Mouse (Mus musculus): Measurements from ENCODE around the gene Il9. TPM values are rescaled to one million over a fixed set of nuclear protein-coding genes. Genes with fewer than 3 reads are reported as not detected.

Gene Il9
- not detected for total RNA-seq (2021)
- long read RNA-seq, experiment 1 = 0 reads
- long read RNA-seq, experiment 2 = 0 reads

DNA sequence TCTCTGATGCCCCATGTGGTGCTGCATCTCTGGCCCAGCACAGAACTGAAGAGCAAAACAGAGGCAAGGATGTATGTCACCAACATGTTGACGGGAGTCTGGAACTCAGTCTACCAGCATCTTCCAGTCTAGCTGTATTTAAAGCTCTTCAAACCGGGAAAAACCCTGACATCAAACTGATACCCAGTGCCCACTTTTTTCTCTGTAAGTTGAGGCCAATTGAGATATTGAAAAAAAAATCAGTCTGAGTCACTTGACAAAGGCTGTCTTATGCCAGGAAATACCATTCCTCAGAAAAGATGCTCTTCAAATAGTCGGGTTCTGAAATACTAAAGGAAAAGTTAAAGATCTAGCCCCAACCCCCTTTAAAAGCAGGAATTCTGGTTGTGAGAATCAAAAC lies at the start of gene Il9:
TSS of gene Il9 (minus strand) at position 101 of the 400 bp plus-strand sequence.
- DNase-seq = no peak
- intact Hi-C loops (cut with DNase I) = no loop called here

DNA sequence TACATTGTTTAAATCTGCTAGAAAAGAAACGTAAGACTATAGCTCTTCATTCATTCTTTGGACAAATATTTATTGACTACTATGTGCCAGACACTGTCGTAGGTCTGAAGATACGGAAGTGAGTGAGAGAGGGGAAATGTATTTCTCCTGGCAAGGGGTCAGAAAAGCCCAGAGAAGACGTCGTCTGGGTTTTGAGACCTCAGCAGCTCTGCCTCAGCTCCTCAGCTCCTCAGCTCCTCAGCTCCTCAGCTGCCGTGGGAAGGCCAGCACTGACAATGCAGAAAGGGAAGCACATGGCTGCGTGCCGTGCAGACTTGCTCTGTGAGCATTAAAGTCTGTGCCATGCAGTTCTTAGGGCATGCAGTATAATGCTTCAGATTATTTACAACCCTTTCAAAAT lies 47.6 kb upstream of the Il9 start:
- intact Hi-C loops (cut with DNase I) = no loop called here
- no peak for DNase-seq

DNA sequence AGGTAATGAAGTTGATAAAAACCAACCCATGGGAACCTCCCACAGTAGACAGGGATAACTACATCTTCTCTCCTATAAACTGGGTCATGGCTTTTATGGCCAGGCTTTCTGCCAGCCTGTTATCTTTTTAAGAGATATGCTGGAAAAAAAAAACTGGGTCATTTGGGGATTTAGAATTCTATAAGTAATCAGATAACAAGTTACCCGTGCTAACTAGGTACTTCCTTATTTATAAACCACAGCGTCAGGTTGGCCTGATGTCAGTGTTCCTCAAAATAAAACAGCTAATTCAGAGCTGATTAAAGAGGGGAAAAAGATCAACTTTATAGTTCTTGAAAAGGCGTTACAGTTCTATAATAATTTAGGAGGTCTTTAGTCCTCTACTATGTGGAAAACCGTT lies 47.0 kb upstream of the Il9 start:
- intact Hi-C loops (cut with DNase I) = no loop called here
- DNase-seq = no peak

DNA sequence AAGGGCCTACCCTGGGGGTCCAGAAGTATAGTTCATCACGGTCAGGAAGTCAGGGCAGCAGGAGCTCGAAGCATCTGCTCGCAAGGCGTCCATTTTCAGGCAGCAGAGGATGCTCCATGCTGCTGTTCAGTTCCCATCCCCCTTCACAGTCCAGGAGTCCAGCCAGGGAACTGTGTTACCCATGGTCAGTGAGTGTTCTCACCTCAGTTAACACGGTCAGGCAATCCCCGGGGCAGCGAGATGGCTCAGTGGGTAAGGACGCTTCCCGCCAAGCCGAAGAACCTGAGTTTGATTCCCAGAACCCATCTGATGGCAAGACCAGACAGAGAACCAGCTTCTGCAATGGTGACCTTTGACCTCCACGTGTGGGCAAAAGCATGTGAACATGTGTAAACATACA lies 46.2 kb upstream of the Il9 start:
- intact Hi-C loops (cut with DNase I) = no loop called here
- DNase-seq = no peak

DNA sequence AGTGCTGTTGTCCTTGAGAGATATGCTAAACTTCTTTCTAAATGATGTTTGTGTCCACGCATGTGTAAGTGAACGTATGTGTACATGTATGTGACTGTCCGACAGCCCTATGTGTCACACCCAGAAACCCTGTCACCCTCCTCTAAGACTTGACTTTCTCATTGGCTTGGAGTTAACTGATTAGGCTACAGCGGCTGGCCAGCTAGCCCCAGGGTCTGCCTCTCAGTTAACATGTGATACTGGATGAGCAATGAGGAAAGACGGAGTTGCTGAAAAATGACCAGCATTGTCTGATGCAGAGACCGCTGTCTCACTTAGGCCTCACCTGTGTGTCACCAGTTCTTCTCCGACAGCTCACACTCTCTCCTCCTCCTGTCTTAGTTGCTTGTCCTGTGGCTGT lies 45.8 kb upstream of the Il9 start:
- DNase-seq = no peak
- intact Hi-C loops (cut with DNase I) = no loop called here

DNA sequence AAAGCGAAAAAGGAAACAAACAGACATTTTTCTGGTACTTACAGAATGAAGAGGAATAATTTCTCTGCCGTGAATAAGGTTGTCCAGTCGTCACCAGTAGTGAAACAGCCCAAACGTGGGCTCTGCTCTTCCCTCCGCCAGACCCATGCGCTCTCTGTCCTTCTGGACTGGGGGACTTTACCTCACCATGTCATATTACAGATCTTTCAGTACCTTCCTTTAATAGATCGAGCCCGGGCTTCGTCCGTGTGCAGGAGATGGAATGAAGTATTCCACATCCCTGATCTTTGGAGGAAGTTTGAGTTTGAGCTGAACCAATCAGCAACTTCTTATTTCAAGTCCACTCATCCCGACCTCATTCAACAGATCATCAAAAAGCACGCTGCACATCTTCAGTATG lies 44.8 kb upstream of the Il9 start:
- DNase-seq = no peak
- intact Hi-C loops (cut with DNase I) = no loop called here

DNA sequence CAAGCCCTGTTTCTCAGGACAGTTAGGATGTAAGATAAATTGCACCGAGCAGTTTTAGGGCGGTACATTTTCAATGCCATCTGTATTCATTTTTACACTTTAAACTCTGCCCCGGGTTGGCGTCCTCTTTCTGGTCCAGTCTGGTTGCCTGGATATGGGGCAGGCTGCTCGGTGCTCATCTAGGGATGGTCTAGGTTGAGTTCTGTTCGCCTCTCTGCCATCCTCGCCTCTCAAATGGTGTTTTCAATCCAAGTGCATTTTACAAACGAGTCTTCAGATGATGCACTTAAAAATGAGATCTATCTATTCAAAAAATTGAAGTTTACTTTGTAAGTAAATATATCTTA lies 40.7 kb upstream of the Il9 start:
- intact Hi-C loops (cut with DNase I) = no loop called here
- no peak for DNase-seq

DNA sequence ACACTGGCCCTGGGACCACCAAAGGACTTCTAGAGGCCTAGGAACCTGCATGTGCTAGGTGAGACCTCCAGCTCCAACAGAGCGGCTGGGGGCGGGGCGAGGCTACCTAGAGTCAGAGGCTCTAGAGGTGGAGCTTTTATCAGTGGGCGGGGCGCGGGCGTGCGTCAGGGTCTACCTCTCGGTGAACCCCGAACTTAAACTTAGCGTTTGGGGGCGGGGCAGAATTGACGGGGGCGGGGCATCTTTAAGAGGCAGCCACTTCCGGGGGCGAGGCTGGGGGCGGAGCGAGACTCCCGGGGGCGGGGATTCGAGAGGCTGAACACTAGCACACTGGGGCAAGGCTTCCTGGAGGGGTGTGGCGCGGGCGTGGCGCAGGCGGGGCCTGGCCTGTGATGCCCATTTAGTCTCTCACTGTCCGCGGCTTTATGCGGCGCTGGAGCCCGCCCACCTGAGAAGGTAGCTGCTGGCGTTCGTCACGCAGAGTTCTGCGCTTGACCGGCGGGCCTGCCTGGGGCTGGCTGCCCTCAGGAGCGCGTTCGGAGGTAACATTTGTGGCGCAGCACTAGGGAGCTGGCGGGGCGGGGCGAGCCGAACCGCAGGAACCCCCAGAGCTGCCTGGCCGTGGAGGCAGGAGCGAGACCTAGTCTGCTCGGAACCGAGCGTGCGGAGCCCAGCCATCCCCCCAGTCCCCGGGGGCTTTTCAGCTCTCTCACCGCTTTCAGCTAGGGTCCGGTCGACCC lies 40.2 kb upstream of the Il9 start, which contains the start of gene Fbxl21:
TSS of gene Fbxl21 (plus strand) at position 392 of the 740 bp plus-strand sequence.
- intact Hi-C loops (cut with DNase I) = no loop called here

DNA sequence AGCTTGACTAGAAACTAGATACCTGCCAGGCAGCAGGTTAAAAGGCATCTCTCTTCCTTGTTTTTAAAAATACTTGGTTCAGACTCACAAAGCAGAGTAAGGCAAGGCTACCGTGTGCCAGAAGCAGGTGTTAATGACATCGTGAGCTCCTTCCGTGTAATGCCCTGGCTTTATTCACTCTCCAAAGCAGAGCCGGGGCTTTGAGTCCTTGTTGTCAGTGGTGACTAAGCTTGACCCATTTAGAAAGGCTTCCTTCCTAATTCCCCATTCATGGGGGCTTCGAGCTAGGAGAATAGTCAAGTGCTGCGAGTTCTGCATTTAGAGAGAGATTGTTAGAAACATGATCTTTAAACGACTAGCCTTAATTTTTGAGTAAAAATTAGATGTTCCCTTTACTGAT lies 34.8 kb upstream of the Il9 start:
- intact Hi-C loops (cut with DNase I) = no loop called here
- DNase-seq = no peak

More for the DNA sequence above, 40.2 kb upstream of the Il9 start, which contains the start of gene Fbxl21:
- DNase-seq = peak; percentile 85 to 86

DNA sequence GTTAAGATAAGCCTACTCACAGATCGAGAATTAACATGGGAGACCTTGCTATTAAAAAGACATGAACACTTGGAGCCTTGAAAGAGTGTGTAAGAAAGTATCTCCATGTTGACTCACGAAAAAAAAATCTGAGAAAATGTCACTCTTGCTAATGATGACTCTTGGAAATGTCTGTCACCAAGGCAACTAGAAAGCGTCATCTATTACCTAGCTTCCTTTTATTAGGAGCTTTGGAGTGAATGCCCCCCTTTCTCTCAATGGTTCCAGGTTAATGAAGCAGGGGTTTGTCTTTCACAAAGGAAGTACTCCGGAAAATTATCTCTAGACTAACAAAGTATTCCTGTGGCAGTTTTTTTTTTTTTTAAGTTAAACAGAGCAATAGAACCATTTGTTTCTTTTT lies 34.3 kb upstream of the Il9 start:
- DNase-seq = no peak

DNA sequence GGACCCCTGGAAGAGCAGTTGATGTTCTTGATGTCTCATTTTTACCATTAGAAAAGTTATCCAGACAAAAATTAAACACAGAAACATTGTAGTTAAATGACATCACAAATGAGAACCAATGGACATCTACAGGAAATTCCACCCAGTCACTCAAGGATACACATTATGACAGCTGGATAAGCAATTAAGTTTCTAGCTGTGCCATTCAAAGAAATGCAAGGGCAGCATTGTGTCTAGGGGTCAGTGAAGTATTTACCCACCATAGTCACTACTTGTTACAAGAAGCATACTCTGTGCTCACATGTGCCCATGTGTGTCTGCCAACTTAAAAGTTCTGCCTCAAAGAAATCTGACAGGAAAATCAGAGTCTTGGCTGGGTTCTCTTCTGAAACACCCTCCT lies 31.5 kb upstream of the Il9 start:
- no peak for DNase-seq
- intact Hi-C loops (cut with DNase I) = no loop called here

More for the DNA sequence above, 34.3 kb upstream of the Il9 start:
- intact Hi-C loops (cut with DNase I) = no loop called here

DNA sequence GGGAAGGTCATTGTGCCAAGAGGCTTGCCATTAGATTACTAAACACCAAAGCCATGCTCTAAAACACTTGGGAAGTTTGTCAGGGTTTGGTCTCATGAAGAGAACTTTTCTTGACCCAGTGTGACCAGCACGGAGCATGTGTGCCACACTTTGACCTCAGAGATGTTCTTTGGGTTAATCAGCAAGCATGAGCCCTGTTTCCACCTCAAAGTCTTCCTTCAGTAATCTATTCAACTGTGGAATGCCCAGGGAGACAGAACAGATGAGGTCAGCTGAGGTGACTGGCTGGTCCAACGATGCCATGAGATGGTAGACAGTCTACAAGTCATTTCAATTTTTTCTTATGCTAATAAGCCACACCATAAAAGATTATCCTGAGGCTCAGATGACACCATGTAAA lies 27.8 kb upstream of the Il9 start:
- intact Hi-C loops (cut with DNase I) = no loop called here
- DNase-seq = no peak

DNA sequence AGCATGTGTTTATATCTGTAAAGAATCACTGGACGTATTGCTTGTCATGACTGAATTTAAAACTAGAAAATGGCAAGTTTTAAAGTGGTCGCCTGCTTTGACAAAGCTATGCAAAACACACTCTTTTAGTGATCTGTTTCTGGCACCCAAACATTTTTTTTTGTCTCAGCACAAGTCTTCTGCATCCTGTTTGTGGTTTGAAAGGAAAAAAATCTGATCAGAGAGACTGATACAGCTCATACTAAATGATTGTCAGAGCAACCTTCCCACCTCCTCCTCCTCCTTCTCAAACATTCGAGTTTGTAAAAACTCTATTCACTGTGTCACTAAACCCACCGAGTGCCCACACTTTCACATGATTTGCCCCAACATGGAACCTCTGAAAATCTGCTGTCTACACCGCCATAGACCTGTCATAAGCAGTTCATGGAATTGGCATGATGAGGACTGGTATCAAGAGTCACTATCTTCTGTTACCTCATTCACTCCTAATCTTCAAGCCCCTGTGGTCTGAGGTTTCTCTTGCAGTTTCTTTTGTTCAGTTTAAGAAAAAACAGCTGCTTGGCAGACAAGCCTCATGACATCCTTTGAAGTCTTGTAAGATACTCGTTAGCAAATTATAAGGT lies 24.9 kb upstream of the Il9 start:
- intact Hi-C loops (cut with DNase I) = no loop called here

DNA sequence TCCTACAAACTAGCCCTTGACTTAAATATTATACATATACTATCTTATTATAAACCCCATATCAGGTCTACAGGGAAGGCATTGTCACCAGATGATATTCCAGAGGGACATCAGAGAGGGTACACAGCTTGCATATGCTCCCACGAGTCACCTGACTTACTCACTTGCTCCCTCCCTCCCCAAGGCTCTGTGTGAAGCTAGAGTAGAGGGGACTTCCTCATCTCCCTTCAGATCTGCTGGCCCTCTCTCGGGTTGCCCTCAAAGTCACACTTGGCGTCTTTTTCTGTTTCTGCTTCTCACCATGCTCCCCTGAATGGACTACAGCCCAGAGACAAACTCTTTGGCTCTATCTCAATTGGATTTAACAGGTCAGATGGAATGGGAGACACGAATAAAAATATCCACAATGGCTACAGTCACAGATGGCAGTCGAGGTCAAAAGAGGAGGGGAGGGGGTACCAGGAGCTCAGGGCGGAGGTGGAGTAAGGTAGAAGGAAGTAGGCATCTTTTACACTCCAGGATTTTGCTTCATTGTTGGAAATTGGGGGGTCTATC lies 19.9 kb upstream of the Il9 start:
- DNase-seq = no peak
- intact Hi-C loops (cut with DNase I) = no loop called here

More for the DNA sequence above, 24.9 kb upstream of the Il9 start:
- DNase-seq = no peak

DNA sequence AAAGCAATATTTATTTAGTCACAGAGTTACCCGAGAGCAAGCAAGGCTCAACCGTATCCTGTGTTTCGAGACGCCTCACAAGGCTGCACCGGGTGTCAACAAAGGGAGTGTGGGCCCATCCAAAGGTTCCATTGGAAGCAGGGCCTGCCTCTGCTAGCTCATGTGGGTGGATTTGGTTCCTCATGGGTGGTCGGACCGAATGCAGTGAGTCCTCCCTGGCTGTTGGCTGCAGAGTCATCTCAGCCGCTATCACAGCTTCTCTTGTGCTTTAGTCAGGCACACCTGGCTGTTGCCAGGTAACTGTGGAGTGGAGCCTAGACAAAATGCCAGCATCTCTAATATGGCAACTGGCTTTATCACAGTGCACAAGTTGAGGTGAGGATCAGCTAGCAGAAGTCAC lies 18.6 kb upstream of the Il9 start:
- no peak for DNase-seq
- intact Hi-C loops (cut with DNase I) = no loop called here

DNA sequence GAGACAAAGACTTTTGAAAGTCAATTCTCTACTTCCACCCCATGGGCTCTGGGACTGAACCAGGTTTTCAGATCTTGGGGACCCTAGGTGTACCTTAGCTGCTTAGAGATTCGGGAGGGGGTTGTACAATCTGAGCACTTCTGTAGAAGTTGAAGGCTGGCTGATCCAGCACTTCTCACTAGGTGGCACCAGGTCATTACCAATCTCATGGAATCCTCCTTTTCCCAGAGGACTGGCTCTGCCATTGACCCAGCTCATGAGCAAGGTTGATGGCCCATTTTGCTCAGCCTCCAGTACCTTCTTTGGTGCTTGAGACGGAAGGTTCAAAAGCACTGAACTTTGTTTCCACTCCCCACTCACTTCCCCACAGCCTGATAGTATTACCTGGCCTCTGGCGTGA lies 18.1 kb upstream of the Il9 start:
- intact Hi-C loops (cut with DNase I) = no loop called here
- DNase-seq = no peak

DNA sequence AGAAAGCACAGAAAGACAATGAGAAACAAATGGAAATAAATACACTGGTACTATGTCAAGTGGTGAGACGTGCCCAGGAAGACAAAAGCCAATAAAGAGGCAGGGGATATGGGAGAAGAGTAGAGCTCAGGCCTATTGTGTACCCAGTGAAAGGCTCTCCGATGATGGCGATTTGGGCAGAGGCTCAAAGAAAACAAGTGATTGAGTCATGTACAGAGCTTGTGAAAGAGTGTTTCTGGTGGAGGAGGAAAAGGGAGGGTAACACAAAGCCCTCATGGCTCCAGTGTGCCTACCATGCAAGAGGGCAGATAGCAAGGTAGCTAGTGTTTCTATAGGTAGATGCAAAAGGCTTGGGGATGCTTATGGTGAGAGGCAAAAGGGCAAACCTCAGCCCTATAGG lies 12.4 kb upstream of the Il9 start:
- intact Hi-C loops (cut with DNase I) = no loop called here
- DNase-seq = no peak

DNA sequence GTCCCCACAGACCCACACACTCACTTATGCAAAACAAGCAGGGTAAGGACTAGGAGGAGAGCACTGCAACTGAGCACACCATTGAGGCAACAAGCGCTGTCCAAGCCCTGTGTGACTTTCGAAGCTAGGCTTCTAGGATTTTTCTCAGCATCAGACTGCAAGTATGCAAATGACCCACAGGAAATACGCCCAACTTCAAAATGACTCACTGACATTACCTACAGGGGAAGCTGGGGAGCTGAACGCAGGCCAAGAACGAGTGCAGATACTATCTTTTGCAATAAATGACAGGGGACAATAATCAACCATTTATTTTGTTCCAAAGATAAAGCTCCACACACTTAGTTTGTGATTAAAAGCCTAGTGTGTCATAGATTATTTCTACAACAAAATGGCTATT lies 6.0 kb upstream of the Il9 start:
- intact Hi-C loops (cut with DNase I) = no loop called here
- no peak for DNase-seq

DNA sequence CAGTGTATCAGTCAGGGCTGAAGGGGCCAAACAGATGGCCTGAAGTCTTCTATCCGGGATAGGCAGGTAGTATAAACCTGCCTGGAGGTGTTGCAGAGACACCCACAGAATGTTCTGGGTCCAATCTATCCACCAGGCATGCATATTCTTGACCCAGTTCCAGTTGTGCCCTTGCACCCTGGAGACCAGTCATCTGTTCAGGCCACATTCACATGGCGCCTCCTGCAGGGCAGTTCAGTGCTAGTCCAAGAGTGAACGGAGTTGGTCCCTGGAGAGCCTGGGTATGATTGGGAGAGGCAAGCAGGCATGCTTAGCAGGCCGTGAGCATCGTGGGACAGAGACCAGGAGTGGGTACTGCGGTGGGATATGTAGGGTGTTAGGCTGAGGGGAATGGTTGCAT lies 4.0 kb downstream of the Il9 start:
- no peak for DNase-seq
- intact Hi-C loops (cut with DNase I) = loop anchor here (5.0 to 10.0 kb wide), 4 partner anchors 84 to 787 kb away; no protein-coding TSS in a partner anchor

DNA sequence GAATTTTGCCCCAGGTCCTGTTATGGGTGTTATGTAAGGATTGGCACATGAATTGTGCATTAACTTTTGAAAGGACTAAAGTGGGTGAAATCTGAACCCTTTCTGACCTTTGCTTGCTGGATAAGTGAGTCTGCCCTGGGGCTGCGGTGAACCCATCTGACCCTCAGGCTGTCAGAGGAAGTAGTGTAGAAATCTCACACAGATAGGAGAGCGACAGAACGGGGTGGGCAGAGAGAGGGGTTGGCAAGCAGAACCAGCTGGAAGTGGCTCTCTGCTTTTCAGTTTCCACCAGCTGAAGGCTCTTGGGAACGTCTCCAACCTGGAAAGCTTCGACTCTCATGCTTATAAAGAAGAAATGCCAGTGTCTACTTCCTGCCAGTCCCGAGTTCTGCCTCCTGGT lies 4.8 kb downstream of the Il9 start:
- DNase-seq = no peak

DNA sequence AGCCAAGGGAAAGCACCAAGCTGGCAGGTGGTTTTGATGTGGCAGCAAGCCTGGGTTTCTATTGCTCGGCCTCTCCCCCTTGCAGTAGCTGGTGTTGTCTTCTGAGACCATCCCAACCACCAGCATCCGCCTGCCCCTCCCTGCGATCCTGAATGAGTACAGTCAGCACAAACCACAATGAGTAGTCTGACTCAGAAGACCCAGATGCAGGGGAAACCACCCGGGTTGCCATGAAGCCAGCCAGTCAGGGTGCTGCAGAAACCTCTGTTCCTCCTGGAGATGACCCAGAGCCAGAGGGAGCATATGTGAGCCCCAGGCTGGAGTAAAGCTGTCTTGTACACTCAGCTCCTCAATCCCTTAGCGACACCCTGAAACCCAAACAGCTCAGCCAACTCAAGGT lies 5.3 kb downstream of the Il9 start:
- no peak for DNase-seq
- intact Hi-C loops (cut with DNase I) = loop anchor here (5.0 to 10.0 kb wide), 4 partner anchors 86 to 788 kb away; no protein-coding TSS in a partner anchor

More for the DNA sequence above, 4.8 kb downstream of the Il9 start:
- intact Hi-C loops (cut with DNase I) = loop anchor here (5.0 to 10.0 kb wide), 4 partner anchors 85 to 788 kb away; no protein-coding TSS in a partner anchor

DNA sequence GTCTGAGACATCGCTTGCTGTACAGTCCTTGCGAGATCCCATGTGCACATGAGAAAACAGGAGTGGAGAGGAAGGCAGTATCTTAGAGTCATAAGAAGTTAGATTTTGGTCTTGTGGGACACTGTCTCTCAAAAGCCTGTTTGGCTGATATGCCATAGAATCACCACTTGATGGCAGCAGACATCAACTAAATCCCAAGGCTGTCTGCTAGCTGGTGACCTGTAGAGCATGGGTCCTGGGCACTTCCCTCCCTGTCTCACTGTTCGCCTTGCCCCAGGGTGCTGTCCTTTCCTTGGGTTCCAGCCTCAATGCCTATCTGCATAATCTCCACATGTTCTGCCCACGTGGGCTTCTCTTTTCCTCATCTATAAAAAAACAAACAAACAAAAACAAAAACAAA lies 6.7 kb downstream of the Il9 start:
- intact Hi-C loops (cut with DNase I) = loop anchor here (2.0 to 10.0 kb wide), 5 partner anchors 87 to 789 kb away; no protein-coding TSS in a partner anchor
- DNase-seq = no peak

Data from gastrocnemius, postnatal 36 days (tissue).